Mouse (Mus musculus) small intestine, adult 2 months (tissue): ENCODE measurements around the gene Pcdh15.

Experiments used
- CTCF ChIP-seq: fragments of 200-500 bp; IDR thresholded peaks from 2 replicates; pipeline ENCODE4 v1.5.1; 2012; ENCODE audit warnings: low read depth, mild to moderate bottlenecking, control low read depth, inconsistent platforms, low read length, moderate library complexity, mixed read lengths; ENCODE audit not compliant: insufficient replicate concordance, insufficient read length; ENCODE audit errors: extremely low read depth
- POLR2A ChIP-seq: fragments of 200-500 bp; IDR thresholded peaks from 2 replicates; pipeline ENCODE4 v1.6.1; 2012; ENCODE audit warnings: low read depth, mild to moderate bottlenecking, control low read depth, inconsistent platforms, low read length, moderate library complexity

GRCm38 (mm10) chr10:74637040-74637439 is 1537.9 kb downstream of the Pcdh15 start:
- TF ChIP-seq CTCF (no peak), POLR2A (no peak)
